Mouse (Mus musculus): Measurements from ENCODE around the gene Nmrk1. TPM values are rescaled to one million over a fixed set of nuclear protein-coding genes. Genes with fewer than 3 reads are reported as not detected.

The Nmrk1 gene
- polyA plus RNA-seq, 1 experiment from 2014 or later = 7.2 TPM

DNA sequence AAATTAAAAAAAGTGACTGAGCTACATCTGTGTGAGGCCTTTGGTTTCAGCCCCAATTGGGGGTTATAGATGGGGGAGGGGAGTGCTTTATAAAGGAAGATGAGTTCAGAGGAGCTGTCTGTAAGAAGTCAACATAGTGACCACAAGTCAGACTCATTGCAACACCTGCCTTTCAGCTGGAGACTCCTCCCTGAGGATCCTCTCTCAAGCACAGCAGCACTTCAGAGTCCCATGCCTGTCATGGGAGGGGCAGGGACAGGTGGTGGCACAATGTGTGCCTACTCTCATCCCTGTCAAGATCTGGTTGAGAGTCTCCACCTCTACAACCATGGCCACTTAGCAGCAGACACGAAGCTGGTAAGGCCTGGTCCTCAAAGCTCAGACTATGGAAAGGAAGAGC, 12.1 kb upstream of the Nmrk1 start:
- Histone ChIP-seq H3K4me1 (no peaks in the 10 kb centered on the region), H3K4me2 (no peak overlapping the region), H3K27ac (no peak overlapping the region), H3K27me3 (replicated peaks) (no peaks in the 10 kb centered on the region), H3K4me3 (no peak overlapping the region), H3K9ac (no peak overlapping the region), H3K36me3 (replicated peaks) (no peaks in the 10 kb centered on the region), H3K9me3 (no peaks in the 10 kb centered on the region)
- WGBS = 86% methylated on average over 1 of the region's 1 CpGs
- ATAC-seq (replicated peaks) = no peak

GRCm38 (mm10) chr19:18623894-18624293, 7.9 kb upstream of the Nmrk1 start:
- no peak for ATAC-seq (replicated peaks)
- Histone ChIP-seq H3K9me3 (no peaks in the 10 kb centered on the region), H3K4me3 (no peak overlapping the region), H3K4me1 (no peaks in the 10 kb centered on the region), H3K27ac (no peak overlapping the region), H3K27me3 (replicated peaks) (no peaks in the 10 kb centered on the region), H3K9ac (no peak overlapping the region), H3K36me3 (replicated peaks) (no peaks in the 10 kb centered on the region), H3K4me2 (no peak overlapping the region)
- WGBS = 76% methylated on average over 2 of the region's 2 CpGs

DNA sequence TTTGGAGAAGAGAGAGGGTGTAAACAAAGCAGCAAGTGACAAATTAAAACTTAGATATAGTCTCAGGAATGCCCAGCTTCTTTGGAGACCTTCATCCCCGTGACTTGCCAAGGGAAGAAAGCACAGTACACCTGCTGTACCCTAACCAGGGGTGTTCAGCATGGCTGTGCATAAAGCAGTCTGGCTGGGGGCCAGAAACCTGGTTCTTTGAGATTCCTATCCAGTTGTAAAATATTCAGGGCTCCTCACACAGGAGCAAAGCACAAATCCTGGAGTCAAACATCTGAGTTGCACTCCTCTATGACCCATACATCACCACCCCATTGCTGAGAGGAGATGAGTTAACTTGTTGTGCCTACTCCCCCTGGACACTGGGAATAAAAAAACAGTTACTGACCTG, 2.2 kb upstream of the Nmrk1 start:
- H3K4me1 ChIP-seq = peaks cover 12% of the 10 kb centered on the region
- 55% methylated on average over 1 of the region's 1 CpGs for WGBS
- no peaks in the 10 kb centered on the region for H3K36me3 ChIP-seq (replicated peaks)
- H3K4me2 ChIP-seq = 0 out of 2 replicates have a peak overlapping the region, but pooled peaks have one; percentile 99
- no peak overlapping the region for H3K4me3 ChIP-seq
- peaks cover 6% of the 10 kb centered on the region; the same call in 1 of the 2 replicates for H3K27me3 ChIP-seq (replicated peaks)
- H3K27ac ChIP-seq = no peak overlapping the region
- H3K9me3 ChIP-seq = no peaks in the 10 kb centered on the region
- ATAC-seq (replicated peaks) = no peak
- no peak overlapping the region for H3K9ac ChIP-seq

GRCm38 (mm10) chr19:18630221-18631119, 1.3 kb upstream of the Nmrk1 start:
- H3K4me3 ChIP-seq = peak overlapping the region; percentile 61
- no peaks in the 10 kb centered on the region for H3K9me3 ChIP-seq
- ATAC-seq (replicated peaks) = no peak
- H3K36me3 ChIP-seq (replicated peaks) = no peaks in the 10 kb centered on the region
- peak overlapping the region; percentile 99 for H3K4me2 ChIP-seq
- peaks cover 12% of the 10 kb centered on the region for H3K4me1 ChIP-seq
- WGBS = 9% methylated on average over 17 of the region's 17 CpGs
- H3K27me3 ChIP-seq (replicated peaks) = peaks cover 6% of the 10 kb centered on the region; the same call in 1 of the 2 replicates
- H3K9ac ChIP-seq = no peak overlapping the region; the same call in 1 of the 2 replicates
- no peak overlapping the region for H3K27ac ChIP-seq

DNA sequence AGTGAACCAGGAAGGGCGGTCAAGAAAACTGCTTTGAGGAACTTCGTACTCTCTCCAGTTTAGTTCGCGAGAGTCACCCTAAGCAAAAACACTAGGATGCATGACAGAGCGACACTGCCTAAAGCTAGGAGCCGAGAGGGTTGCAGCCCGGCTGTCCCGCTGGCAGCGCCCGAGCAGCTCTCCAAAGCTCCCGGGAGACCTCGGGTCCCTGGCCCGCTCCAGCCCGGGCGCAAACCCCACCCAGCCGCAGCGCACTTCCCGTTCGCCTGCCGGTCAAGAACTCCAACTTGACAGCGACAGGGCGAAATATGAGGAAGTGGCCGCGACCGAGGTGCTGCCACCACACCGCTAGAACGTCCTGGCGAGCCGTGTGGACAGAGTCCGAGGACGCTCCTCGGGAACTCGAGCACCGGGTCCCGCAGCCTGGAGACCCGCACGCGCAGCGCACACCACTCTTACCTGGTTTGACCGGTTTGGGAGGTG, 548 bp upstream of the Nmrk1 start:
- ATAC-seq (replicated peaks) = peak; percentile 69
- H3K4me3 ChIP-seq = peak overlapping the region; percentile 61
- H3K4me2 ChIP-seq = peak overlapping the region; percentile 99
- no peaks in the 10 kb centered on the region for H3K36me3 ChIP-seq (replicated peaks)
- no peaks in the 10 kb centered on the region for H3K9me3 ChIP-seq
- H3K27ac ChIP-seq = peak overlapping the region; percentile 50
- H3K9ac ChIP-seq = peak overlapping the region; percentile 46
- peaks cover 12% of the 10 kb centered on the region for H3K4me1 ChIP-seq
- peaks cover 6% of the 10 kb centered on the region; the same call in 1 of the 2 replicates for H3K27me3 ChIP-seq (replicated peaks)
- WGBS = under 1% methylated on average over 40 of the region's 40 CpGs

- WGBS = 67% methylated on average over 13 of the region's 13 CpGs
- H3K4me2 ChIP-seq = peak overlapping the region; percentile 99
- peak overlapping the region; percentile 61 for H3K4me3 ChIP-seq
- H3K36me3 ChIP-seq (replicated peaks) = no peaks in the 10 kb centered on the region
- peaks cover 6% of the 10 kb centered on the region; the same call in 1 of the 2 replicates for H3K27me3 ChIP-seq (replicated peaks)
- H3K4me1 ChIP-seq = peaks cover 12% of the 10 kb centered on the region
- H3K9ac ChIP-seq = peak overlapping the region; percentile 46
- H3K27ac ChIP-seq = no peak overlapping the region
- ATAC-seq (replicated peaks) = no peak
- H3K9me3 ChIP-seq = no peaks in the 10 kb centered on the region
These were observed 758 bp downstream of the Nmrk1 start for GRCm38 (mm10) chr19:18632231-18633185.

DNA sequence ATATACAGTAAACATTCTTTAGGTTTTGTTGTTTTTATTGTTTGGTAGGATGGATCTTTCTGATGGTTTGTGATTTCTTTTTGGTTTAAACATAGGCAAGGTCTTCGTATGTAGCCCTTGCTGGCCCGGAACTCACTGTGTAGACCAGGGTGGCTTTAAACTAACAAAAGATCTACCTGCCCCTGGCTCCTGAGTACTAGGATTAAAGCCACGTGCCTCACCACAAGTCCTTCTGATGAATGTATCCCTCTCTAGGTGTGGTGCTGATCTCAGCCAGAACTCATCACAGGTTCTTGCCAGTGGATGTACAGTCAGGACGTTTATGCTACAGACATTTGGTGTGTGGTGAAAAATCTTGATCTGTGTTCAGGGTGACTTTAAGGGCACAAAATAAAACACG, 6.2 kb downstream of the Nmrk1 start:
- H3K4me1 ChIP-seq = no peaks in the 10 kb centered on the region
- WGBS = 82% methylated on average over 5 of the region's 5 CpGs
- H3K27me3 ChIP-seq (replicated peaks) = no peaks in the 10 kb centered on the region
- H3K36me3 ChIP-seq (replicated peaks) = no peaks in the 10 kb centered on the region
- ATAC-seq (replicated peaks) = no peak
- no peak overlapping the region for H3K4me2 ChIP-seq
- no peak overlapping the region for H3K27ac ChIP-seq
- H3K9me3 ChIP-seq = no peaks in the 10 kb centered on the region
- H3K4me3 ChIP-seq = no peak overlapping the region
- H3K9ac ChIP-seq = no peak overlapping the region

GRCm38 (mm10) chr19:18638949-18639348, 7.2 kb downstream of the Nmrk1 start:
- H3K9ac ChIP-seq = no peak overlapping the region
- H3K4me3 ChIP-seq = no peak overlapping the region
- no peaks in the 10 kb centered on the region for H3K27me3 ChIP-seq (replicated peaks)
- ATAC-seq (replicated peaks) = no peak
- H3K4me1 ChIP-seq = no peaks in the 10 kb centered on the region
- no peaks in the 10 kb centered on the region for H3K36me3 ChIP-seq (replicated peaks)
- WGBS = 65% methylated on average over 5 of the region's 5 CpGs
- H3K9me3 ChIP-seq = no peaks in the 10 kb centered on the region
- no peak overlapping the region for H3K4me2 ChIP-seq
- H3K27ac ChIP-seq = no peak overlapping the region

GRCm38 (mm10) chr19:18639552-18639951, 7.8 kb downstream of the Nmrk1 start:
- WGBS = 27% methylated on average over 2 of the region's 2 CpGs
- H3K4me2 ChIP-seq = no peak overlapping the region
- H3K4me1 ChIP-seq = no peaks in the 10 kb centered on the region
- no peaks in the 10 kb centered on the region for H3K27me3 ChIP-seq (replicated peaks)
- ATAC-seq (replicated peaks) = no peak
- no peaks in the 10 kb centered on the region for H3K9me3 ChIP-seq
- no peak overlapping the region for H3K9ac ChIP-seq
- no peak overlapping the region for H3K4me3 ChIP-seq
- H3K27ac ChIP-seq = no peak overlapping the region
- H3K36me3 ChIP-seq (replicated peaks) = no peaks in the 10 kb centered on the region

- Histone ChIP-seq H3K27ac (no peak overlapping the region), H3K4me2 (no peak overlapping the region), H3K9me3 (no peaks in the 10 kb centered on the region), H3K27me3 (replicated peaks) (no peaks in the 10 kb centered on the region), H3K36me3 (replicated peaks) (no peaks in the 10 kb centered on the region), H3K4me1 (no peaks in the 10 kb centered on the region), H3K4me3 (no peak overlapping the region), H3K9ac (no peak overlapping the region)
- ATAC-seq (replicated peaks) = no peak
- 86% methylated on average over 4 of the region's 4 CpGs for WGBS
These were observed 9.3 kb downstream of the Nmrk1 start for GRCm38 (mm10) chr19:18641001-18641400.

- no peaks in the 10 kb centered on the region for H3K27me3 ChIP-seq (replicated peaks)
- no peak overlapping the region for H3K27ac ChIP-seq
- ATAC-seq (replicated peaks) = no peak
- no peak overlapping the region for H3K4me3 ChIP-seq
- no peaks in the 10 kb centered on the region for H3K9me3 ChIP-seq
- H3K9ac ChIP-seq = no peak overlapping the region
- H3K36me3 ChIP-seq (replicated peaks) = no peaks in the 10 kb centered on the region
- 45% methylated on average over 4 of the region's 4 CpGs for WGBS
- H3K4me1 ChIP-seq = no peaks in the 10 kb centered on the region
- H3K4me2 ChIP-seq = no peak overlapping the region
These were observed 11.7 kb downstream of the Nmrk1 start for GRCm38 (mm10) chr19:18643411-18643810.

DNA sequence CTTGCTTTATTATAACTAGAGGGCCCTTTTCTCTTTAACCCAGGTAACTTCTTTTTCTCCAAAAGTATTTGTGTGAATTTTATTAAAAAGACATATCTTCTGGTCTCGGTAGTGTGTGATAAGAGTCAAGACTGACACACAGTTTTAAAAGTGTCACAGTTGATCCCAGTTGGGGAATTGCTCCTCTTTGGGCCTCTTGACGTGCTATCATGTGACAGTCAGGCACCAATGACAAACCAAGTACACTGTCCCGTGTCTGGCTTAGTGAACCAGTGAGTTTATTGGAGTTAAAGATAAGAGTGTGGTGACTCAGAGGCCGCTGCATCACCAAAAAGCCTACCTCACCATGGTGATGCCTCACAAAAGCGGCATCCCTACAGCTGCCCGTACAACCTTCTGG, 12.3 kb downstream of the Nmrk1 start:
- Histone ChIP-seq H3K9me3 (no peaks in the 10 kb centered on the region), H3K27ac (no peak overlapping the region), H3K36me3 (replicated peaks) (no peaks in the 10 kb centered on the region), H3K4me3 (no peak overlapping the region), H3K4me2 (no peak overlapping the region), H3K9ac (no peak overlapping the region), H3K27me3 (replicated peaks) (no peaks in the 10 kb centered on the region), H3K4me1 (no peaks in the 10 kb centered on the region)
- ATAC-seq (replicated peaks) = no peak
- 79% methylated on average over 6 of the region's 6 CpGs for WGBS

Measured in midbrain, embryonic 15.5 days (tissue).